Mouse (Mus musculus): ENCODE data around the gene Dus2. TPM values are rescaled to one million over a fixed set of nuclear protein-coding genes. Genes with fewer than 3 reads are reported as not detected.
"Not testable (repeated sequence)": the region's sequence is repeated elsewhere in the genome, so short reads cannot be mapped to it uniquely, and the experiment has no call there.

Gene Dus2
- total RNA-seq, 2 experiments from 2014 or later = 9.0 to 11.5 TPM

DNA sequence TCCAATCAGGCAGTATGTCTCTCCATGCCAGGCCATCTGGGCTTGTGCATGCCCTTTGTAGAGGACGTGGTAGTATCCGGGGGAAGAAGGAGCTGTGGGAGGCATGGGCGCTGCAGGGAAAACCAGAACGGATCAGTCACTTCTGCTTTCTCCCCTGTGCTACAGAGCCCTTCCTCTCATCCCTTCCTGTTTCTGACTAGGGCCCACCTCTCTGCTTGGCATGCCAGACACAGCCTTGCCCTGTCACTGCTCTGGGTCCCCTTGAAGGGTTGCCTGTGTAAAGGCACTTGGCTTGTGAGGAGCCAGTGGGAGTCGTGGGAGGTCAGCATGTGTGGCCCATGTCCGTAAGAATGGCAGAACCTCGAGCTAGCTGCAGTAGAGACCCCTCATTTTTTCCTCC, 5.2 kb downstream of the Dus2 start:
- H3K27ac ChIP-seq = no peak overlapping the region
- no peak for DNase-seq
- TF ChIP-seq CTCF (IDR thresholded peaks at IDR 0.05) = no peak
- no peak overlapping the region for H3K4me3 ChIP-seq
- intact Hi-C loops (cut with DNase I) = loop anchor here (10.0 kb wide), 1 partner anchor 118 kb away; no protein-coding TSS in a partner anchor

DNA sequence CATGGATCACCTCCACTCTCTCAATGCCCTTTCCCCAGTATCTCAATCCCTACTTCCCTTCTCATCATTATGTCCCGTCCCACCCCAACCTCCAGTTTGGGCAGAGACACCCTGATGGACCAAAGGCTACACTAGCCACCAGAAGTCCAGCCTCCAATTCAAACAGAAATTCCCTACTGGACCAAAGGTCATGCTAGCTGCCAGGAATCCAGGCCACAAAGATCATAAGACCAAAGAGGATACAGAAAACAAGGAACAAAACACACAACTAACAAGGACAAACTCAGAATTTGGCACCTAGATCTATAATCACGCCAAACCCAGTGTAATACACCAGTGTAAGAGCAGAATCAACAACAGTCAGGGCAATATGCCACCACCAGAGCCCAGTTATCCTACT, 7.8 kb downstream of the Dus2 start:
- intact Hi-C loops (cut with DNase I) = loop anchor here (10.0 kb wide), 1 partner anchor 116 kb away; no protein-coding TSS in a partner anchor
- no peak for TF ChIP-seq CTCF (IDR thresholded peaks at IDR 0.05)
- no peak overlapping the region for H3K4me3 ChIP-seq
- H3K27ac ChIP-seq = no peak overlapping the region
- no peak for DNase-seq

DNA sequence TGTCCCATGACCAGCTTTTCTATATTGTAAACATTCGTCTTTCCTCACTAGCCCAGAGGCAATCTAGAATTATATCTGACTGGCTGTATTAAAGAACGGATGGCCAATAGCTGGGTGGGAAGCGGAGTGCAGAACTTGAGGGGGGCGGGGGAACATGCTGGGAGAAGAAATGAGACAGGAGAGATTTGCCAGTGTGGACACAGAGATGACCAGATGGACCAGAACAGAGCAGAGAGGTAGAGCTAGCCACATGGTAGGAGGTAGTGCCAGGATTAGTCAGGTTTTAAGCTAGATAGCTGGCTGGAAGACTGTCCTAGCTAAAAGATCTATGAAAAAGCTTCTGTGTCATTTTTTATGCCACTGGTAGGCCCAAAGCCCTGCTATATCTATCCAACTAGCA, 10.8 kb downstream of the Dus2 start:
- Histone ChIP-seq H3K27ac (no peak overlapping the region), H3K4me3 (no peak overlapping the region)
- no peak for DNase-seq
- intact Hi-C loops (cut with DNase I) = no loop called here
- TF ChIP-seq CTCF (IDR thresholded peaks at IDR 0.05) = no peak

DNA sequence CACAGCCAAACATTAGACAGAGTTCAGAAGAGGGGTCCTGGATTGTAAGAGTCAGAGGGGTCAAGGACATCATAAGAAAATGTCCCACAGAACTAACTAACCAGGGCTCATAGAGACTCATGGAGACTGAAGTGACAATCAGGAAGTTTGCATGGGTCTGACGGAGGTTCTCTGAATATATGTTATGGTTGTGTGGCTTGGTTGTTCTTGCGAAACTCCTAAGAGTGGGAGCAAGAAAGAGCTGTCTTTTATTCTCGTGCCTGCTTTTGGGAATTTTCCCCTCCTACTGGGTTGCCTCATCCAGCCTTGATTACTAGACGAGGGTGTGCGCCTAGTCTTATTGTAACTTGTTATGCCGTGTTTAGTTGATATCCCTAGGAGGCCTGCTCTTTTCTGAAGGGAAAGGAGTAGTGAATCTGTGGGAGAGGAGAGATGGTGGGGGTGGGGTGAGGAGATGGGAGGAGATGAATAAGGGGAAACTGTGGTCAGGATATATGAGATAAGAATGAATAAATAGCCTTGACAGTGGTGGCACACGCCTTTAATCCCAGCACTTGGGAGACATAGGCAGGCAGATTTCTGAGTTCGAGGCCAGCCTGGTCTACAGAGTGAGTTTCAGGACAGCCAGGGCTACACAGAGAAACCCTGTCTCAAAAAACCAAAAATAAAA, 13.5 kb downstream of the Dus2 start:
- Histone ChIP-seq H3K4me3 (no peak overlapping the region), H3K27ac (no peak overlapping the region)
- intact Hi-C loops (cut with DNase I) = no loop called here
- no peak for DNase-seq
- no peak for TF ChIP-seq CTCF (IDR thresholded peaks at IDR 0.05)

DNA sequence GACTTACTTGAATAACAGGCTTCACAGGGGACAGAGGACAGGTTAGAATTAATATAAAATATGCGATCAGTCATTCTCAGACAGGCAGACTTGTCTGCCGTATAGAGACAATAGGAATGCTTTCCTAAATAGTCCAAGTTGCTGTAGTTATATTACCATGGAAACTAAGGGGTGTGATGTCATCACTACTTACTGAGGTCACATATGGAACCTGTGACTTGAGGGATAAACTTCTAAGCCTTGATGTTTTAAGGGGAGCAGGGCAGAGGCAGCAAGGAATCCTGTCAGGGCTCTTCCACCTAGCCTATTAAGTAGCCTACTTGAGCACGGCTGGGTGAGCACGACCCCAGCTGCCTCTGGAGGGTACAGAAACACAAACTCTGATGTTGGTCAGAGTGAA, 14.7 kb downstream of the Dus2 start, which contains the start of gene Dpep2nb:
Dpep2nb (minus strand) TSS at position 101 of the 400 bp plus-strand sequence.
- intact Hi-C loops (cut with DNase I) = no loop called here
- Histone ChIP-seq H3K27ac (no peak within 1 kb of the TSS), H3K4me3 (no peak within 1 kb of the TSS)
- DNase-seq = no peak
- no peak for TF ChIP-seq CTCF (IDR thresholded peaks at IDR 0.05)

DNA sequence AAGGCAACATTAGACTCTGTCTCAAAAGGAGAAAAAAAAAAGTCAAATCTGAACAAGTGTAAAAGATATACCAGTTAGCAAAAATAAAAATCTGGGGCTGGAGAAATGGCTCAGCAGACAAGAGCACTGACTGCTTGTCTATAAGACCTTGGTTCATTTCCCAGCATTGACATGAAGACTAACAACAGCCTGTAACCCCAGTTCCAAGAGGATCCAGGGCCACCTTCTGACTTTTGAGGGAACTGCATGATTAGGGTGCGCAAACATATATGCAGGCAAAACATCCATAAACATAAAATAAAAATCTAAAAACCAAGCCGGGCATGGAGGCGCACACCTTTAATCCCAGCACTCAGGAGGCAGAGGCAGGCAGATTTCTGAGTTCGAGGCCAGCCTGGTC, 15.3 kb downstream of the Dus2 start:
- peak; percentile 28 for TF ChIP-seq CTCF (IDR thresholded peaks at IDR 0.05)
- DNase-seq = no peak
- Histone ChIP-seq H3K27ac (no peak overlapping the region), H3K4me3 (no peak overlapping the region)
- intact Hi-C loops (cut with DNase I) = no loop called here

DNA sequence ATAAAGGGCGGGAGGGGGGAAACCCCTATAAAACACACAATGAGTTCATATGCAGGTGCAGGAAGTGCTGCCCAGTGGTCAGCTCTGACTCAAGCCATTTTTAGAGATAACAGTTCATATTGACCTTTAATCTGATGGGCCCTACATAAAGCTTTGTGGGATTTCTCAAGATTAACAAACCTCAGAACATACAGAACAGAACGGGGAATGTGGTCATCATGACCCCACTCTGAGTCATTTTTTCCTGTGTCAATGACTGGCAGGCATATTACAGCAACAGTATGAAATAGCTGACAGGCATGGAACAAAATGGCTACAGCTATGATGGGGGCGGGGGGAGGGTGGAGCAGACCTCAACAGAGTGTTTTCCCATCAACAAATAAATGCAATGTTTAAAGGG, 16.0 kb downstream of the Dus2 start:
- no peak for TF ChIP-seq CTCF (IDR thresholded peaks at IDR 0.05)
- DNase-seq = no peak
- intact Hi-C loops (cut with DNase I) = no loop called here
- Histone ChIP-seq H3K4me3 (no peak overlapping the region), H3K27ac (no peak overlapping the region)

DNA sequence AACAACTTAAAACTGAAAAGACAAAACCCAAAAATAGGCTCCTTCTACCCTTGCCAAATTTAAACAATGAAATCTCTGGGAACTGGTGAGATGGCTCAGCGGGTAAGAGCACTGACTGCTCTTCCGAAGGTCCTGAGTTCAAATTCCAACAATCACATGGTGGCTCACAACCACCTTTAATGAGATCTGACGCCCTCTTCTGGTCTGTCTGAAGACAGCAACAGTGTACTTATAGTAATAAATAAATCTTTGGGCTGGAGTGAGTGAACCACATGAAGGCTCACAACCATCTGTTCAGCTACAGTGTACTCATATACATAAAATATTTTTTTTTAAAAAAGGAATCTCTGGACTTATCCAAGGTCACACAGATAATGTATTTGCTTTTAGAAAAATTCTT, 16.8 kb downstream of the Dus2 start:
- H3K4me3 ChIP-seq; intact Hi-C loops (cut with DNase I); DNase-seq; H3K27ac ChIP-seq: not testable (repeated sequence)
- peak; percentile 20; the same call in 1 of the 2 replicates for TF ChIP-seq CTCF (IDR thresholded peaks at IDR 0.05)

DNA sequence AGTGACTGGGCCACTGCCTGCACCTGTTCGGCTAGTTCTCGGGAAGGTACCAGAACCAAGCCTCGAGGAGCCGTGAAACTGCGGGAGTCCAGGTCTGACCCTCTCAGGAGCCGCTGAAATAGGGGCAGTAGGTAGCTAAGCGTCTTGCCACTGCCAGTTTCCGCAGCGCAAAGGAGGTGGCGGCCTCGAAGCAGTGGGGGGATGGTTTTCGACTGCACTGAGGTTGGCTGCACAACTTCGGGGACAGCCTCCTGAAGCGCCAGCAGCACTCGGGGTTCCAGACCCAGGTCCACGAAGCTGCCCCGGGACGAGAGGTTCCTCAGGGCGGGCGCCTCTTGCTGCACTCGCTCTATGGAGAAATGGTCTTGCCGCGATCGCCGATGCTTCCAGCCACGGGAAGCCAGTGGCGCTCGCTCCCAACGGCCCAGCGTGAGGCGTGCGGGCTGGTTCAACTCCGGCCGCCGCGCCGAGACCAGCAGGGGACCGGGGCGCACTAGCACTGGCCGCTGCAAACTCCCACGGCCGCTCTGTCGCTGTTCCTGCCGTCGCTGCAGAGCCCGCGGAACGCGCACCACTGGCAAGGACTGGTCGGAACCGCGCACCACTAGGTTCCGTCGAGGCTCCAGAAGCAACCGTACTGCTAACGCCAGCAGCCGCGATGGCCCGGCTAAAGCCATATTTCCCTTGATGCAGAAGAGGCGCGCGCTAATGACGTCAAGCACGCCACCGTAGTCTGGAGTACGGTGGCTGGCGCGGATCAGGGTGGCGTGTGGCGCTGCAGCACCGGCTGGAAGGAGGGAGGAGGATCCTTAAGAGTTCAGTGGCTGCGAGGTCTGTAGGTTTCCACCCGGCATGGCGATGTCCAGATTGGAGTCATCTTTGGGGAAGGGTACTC, 19.9 kb downstream of the Dus2 start:
- DNase-seq = peak; percentile 94
- Histone ChIP-seq H3K27ac (peak overlapping the region; percentile 91), H3K4me3 (peak overlapping the region; percentile 93)
- intact Hi-C loops (cut with DNase I) = loop anchor here (1.0 to 5.0 kb wide), 2 partner anchors 74 to 110 kb away; partner anchors contain the start of gene Psmb10
- TF ChIP-seq CTCF (IDR thresholded peaks at IDR 0.05) = no peak; the same call in 1 of the 2 replicates

DNA sequence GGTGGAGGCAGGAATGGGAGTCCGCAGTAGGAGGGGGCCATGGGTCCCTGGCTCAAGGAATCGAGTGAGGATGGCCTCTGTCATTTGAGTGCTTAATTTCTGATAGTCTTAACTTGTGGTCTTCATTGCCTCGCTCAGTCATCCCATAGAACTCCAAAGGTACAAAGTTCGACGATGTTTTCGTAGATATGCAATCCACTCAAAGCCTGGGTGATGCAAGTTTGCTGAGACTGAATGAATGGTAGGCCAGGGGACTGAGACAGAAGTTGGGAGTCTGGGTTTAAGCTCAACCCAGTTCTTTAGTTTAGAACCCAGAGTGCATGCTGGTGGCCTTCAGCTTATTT, 20.5 kb downstream of the Dus2 start, which contains the start of gene Ddx28:
Ddx28 (minus strand) TSS at position 240 of the 344 bp plus-strand sequence.
- DNase-seq = no peak
- intact Hi-C loops (cut with DNase I) = loop anchor here (1.0 to 5.0 kb wide), 2 partner anchors 74 to 110 kb away; partner anchors contain the start of gene Psmb10
- TF ChIP-seq CTCF (IDR thresholded peaks at IDR 0.05) = no peak
- Histone ChIP-seq H3K27ac (peak within 1 kb of the TSS; percentile 91), H3K4me3 (peak within 1 kb of the TSS; percentile 93)

DNA sequence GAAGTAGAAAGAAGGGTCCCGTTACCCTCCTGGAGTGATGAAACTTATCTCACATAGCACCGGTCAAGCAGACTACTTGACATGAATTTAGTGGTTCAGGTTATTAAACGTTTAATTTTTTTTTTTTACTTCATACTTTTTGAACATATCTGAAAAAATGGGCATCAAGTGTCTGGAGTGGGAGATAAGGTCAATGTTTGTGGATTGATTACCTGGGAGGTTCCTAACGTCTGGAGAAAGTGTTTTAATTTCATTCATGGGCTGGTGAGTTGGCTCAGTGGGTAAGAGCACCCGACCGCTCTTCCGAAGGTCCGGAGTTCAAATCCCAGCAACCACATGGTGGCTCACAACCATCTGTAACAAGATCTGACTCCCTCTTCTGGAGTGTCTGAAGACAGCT, 21.1 kb downstream of the Dus2 start:
- H3K27ac ChIP-seq, DNase-seq: not testable (repeated sequence)
- intact Hi-C loops (cut with DNase I) = loop anchor here (5.0 kb wide), 1 partner anchor 75 kb away; the partner anchor contains the start of gene Psmb10
- H3K4me3 ChIP-seq = peak overlapping the region; percentile 93; the same call in 1 of the 2 replicates

DNA sequence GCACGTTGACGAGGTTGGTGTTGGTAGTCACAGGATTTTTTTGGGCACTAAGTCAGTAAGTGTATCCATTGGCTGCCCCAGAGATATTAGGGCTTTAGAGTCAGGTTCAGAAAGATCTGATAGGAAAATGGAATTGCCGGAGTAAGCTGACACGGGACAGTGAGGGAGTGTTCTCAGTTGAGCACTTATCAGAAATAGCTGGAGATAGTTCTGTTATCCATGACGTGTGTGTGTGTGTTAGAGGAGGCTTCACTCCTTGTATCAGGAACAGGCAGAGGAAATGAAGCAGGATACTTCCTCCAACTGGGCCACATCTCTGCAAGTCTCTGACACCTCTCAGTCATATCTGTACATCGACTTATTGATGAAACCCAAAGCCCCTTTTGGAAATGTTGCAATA, 25.1 kb downstream of the Dus2 start:
- no peak overlapping the region for H3K4me3 ChIP-seq
- DNase-seq = no peak
- no peak overlapping the region for H3K27ac ChIP-seq
- TF ChIP-seq CTCF (IDR thresholded peaks at IDR 0.05) = no peak
- intact Hi-C loops (cut with DNase I) = no loop called here

DNA sequence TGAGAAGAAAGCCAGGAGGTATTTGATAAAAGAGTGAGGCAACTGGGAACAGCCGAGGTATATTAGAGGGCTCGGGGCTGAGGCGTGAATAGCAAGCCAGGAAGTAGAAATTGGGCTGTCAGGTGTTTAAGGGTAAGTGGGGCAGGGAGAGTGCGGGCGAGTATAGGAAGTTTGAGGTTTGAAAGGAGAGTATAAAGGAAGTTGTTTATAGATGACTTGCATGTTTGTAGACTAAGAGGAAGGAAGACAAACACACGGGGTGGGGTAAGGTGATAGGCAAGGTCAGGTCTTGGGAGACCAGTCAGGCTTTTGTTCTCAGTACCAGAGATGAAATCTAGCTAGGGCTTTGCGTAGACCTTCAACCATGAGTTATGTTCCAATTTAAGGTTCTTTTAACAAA, 26.0 kb downstream of the Dus2 start:
- H3K4me3 ChIP-seq = no peak overlapping the region
- no peak overlapping the region for H3K27ac ChIP-seq
- intact Hi-C loops (cut with DNase I) = no loop called here
- DNase-seq = no peak
- no peak for TF ChIP-seq CTCF (IDR thresholded peaks at IDR 0.05)

Data from gastrocnemius, adult 2 months (tissue).